Mouse (Mus musculus) frontal cortex, adult 2 months (tissue): ENCODE data around the gene Mid1. TPM values are rescaled to one million over a fixed set of nuclear protein-coding genes. Genes with fewer than 3 reads are reported as not detected.
"Not testable (repeated sequence)": the region's sequence is repeated elsewhere in the genome, so short reads cannot be mapped to it uniquely, and the experiment has no call there.

Experiments used
- DNase-seq, 2 experiments: peaks; one replicate each; pipeline ENCODE4 v3.0.0; 2022; ENCODE audit warnings: low spot score in 1 of 2; ENCODE audit errors: extremely low spot score in 1 of 2
- polyA plus RNA-seq: library from polyadenylated mRNA; depleted of rRNA; stranded (reverse); fragments of >200 nt; gene quantifications from 2 replicates; pipeline ENCODE4 v1.2.3, GENCODE M21; 2012

Gene Mid1
- polyA plus RNA-seq, 1 experiment = 11.9 TPM

- DNase-seq = peak; percentile 88 to 95
These were observed 311.9 kb downstream of the Mid1 start for GRCm38 (mm10) chrX:169996926-169997325.

GRCm38 (mm10) chrX:169997456-169997853 is 312.5 kb downstream of the Mid1 start:
- not testable (repeated sequence) for DNase-seq

GRCm38 (mm10) chrX:169997854-169998456 is 313.0 kb downstream of the Mid1 start:
- DNase-seq = peak; percentile 97 to 99

- DNase-seq = not testable (repeated sequence)
These were observed 313.7 kb downstream of the Mid1 start for GRCm38 (mm10) chrX:169998559-169999219.

GRCm38 (mm10) chrX:169999226-169999883 is 314.4 kb downstream of the Mid1 start:
- DNase-seq = not testable (repeated sequence)

GRCm38 (mm10) chrX:169999912-170000641 is 315.1 kb downstream of the Mid1 start:
- DNase-seq = not testable (repeated sequence)

- DNase-seq = not testable (repeated sequence)
These were observed 315.8 kb downstream of the Mid1 start for GRCm38 (mm10) chrX:170000642-170001387.

GRCm38 (mm10) chrX:170001388-170001695 is 316.3 kb downstream of the Mid1 start:
- DNase-seq = not testable (repeated sequence)

GRCm38 (mm10) chrX:170002510-170003197 is 317.7 kb downstream of the Mid1 start:
- DNase-seq = not testable (repeated sequence)

- not testable (repeated sequence) for DNase-seq
These were observed 318.5 kb downstream of the Mid1 start for GRCm38 (mm10) chrX:170003536-170003935.

- not testable (repeated sequence) for DNase-seq
These were observed 319.2 kb downstream of the Mid1 start for GRCm38 (mm10) chrX:170004236-170004635.

- not testable (repeated sequence) for DNase-seq
These were observed 319.8 kb downstream of the Mid1 start for GRCm38 (mm10) chrX:170004793-170005192.

- DNase-seq = not testable (repeated sequence)
These were observed 320.2 kb downstream of the Mid1 start for GRCm38 (mm10) chrX:170005194-170005593.

- DNase-seq = not testable (repeated sequence)
These were observed 320.8 kb downstream of the Mid1 start for GRCm38 (mm10) chrX:170005695-170006297.

- not testable (repeated sequence) for DNase-seq
These were observed 321.8 kb downstream of the Mid1 start for GRCm38 (mm10) chrX:170006694-170007247.

- not testable (repeated sequence) for DNase-seq
These were observed 322.6 kb downstream of the Mid1 start for GRCm38 (mm10) chrX:170007375-170008178.

- not testable (repeated sequence) for DNase-seq
These were observed 323.1 kb downstream of the Mid1 start for GRCm38 (mm10) chrX:170008179-170008467.

GRCm38 (mm10) chrX:170008584-170008983 is 323.6 kb downstream of the Mid1 start:
- peak in 1 of 2 experiments; percentile 39 for DNase-seq
